Mouse (Mus musculus) CH12.LX (cell line): ENCODE data around the gene Diaph2.

Experiments
- CTCF ChIP-seq, 2 experiments: IDR thresholded peaks in 1 of 2; conservative IDR thresholded peaks in 1 of 2; 2 replicates each; pipeline ENCODE4 v1.5.1; 2011 to 2012; ENCODE audit warnings: low read depth in 2 of 2, low read length in 2 of 2, improper control_type of control experiment in 1 of 2, inconsistent platforms in 1 of 2, mild to moderate bottlenecking in 1 of 2, moderate library complexity in 1 of 2
- ELF1 ChIP-seq: IDR thresholded peaks from 2 replicates; pipeline ENCODE4 v1.6.1; 2014; ENCODE audit warnings: low read depth, mild to moderate bottlenecking, inconsistent platforms, low read length, improper control_type of control experiment
- POLR2A ChIP-seq: IDR thresholded peaks from 2 replicates; pipeline ENCODE4 v1.6.1; 2011; ENCODE audit warnings: low read depth, mild to moderate bottlenecking, improper control_type of control experiment, low read length
- USF1 ChIP-seq: IDR thresholded peaks from 2 replicates; pipeline ENCODE4 v1.6.1; 2014; ENCODE audit warnings: low read depth, mild to moderate bottlenecking, inconsistent platforms, low read length, improper control_type of control experiment
- ZNF384 ChIP-seq: IDR thresholded peaks from 2 replicates; pipeline ENCODE4 v1.6.1; 2012; ENCODE audit warnings: low read depth, low read length, improper control_type of control experiment, inconsistent platforms

DNA sequence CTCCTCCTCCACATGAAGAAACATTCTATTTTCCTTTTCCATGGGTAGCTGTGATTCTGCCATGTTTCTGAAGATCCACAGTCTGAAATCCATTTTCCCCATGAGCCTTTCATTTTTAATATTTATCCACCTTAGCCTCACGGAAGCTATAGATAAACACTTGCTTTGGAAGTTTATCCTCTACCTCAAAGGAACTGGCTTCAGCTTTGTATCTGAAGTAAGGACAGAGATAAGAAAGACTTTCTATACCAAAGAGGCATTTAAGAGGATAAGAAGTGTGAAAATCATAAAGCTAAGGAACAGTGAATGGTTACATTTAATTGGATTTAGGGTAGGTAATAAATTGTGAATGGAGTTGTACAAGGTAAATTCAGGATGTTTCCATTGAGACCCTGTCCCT lies 480.5 kb downstream of the Diaph2 start:
- TF ChIP-seq USF1: no peak
- TF ChIP-seq CTCF (conservative IDR thresholded peaks at IDR 0.05 in 1 of 2, IDR thresholded peaks at IDR 0.05 in 1 of 2; ENCODE audit: low read depth in 2 of 2, low read length in 2 of 2): no peak
- no peak for TF ChIP-seq ELF1
- no peak for TF ChIP-seq ZNF384
- no peak for TF ChIP-seq POLR2A
